Mouse (Mus musculus) stomach, embryonic 15.5 days (tissue): ENCODE data around the gene Zxdc. TPM values are rescaled to one million over a fixed set of nuclear protein-coding genes. Genes with fewer than 3 reads are reported as not detected.
A peak's percentile ranks its signal among the peaks of the same experiment; 100 is the strongest.

ENCODE experiments used
- ATAC-seq: fragments of 200-750 bp; cut with Nextera tagmentation; 2 replicates; pipeline ENCODE4 v1.8.0; 2017; ENCODE audit warnings: low read depth, moderate number of reproducible peaks, moderate TSS enrichment; ENCODE audit not compliant: insufficient read depth, low FRiP score
- H3K27ac ChIP-seq: fragments of 300-500 bp; sonication (generic); 2 replicates; pipeline ENCODE4 v1.5.1; 2015; ENCODE audit warnings: mild to moderate bottlenecking, inconsistent platforms
- H3K27me3 ChIP-seq: fragments of 300-500 bp; sonication (generic); replicated peaks from 2 replicates; pipeline ENCODE4 v1.6.1; 2015; ENCODE audit warnings: inconsistent platforms
- H3K36me3 ChIP-seq: fragments of 300-500 bp; sonication (generic); 2 replicates; pipeline ENCODE4 v1.6.1; 2015; ENCODE audit warnings: inconsistent platforms
- H3K4me1 ChIP-seq: fragments of 300-500 bp; sonication (generic); 2 replicates; pipeline ENCODE4 v1.6.1; 2015; ENCODE audit warnings: inconsistent platforms
- H3K4me2 ChIP-seq: fragments of 300-500 bp; sonication (generic); 2 replicates; pipeline ENCODE4 v1.6.1; 2015; ENCODE audit warnings: mild to moderate bottlenecking, inconsistent platforms
- H3K4me3 ChIP-seq: fragments of 300-500 bp; sonication (generic); replicated peaks from 2 replicates; pipeline ENCODE4 v1.5.1; 2015; ENCODE audit warnings: inconsistent platforms
- H3K9ac ChIP-seq: fragments of 300-500 bp; sonication (generic); 2 replicates; pipeline ENCODE4 v1.6.1; 2015; ENCODE audit warnings: inconsistent platforms
- H3K9me3 ChIP-seq: fragments of 300-500 bp; sonication (generic); 2 replicates; pipeline ENCODE4 v1.6.1; 2016; ENCODE audit warnings: inconsistent platforms
- WGBS: fragments of 180-500 bp; shearing (Covaris S2); methylation state at CpG from one replicate; pipeline ENCODE4 v1.1.7; 2015; 5-methylcytosine and 5-hydroxymethylcytosine counted together
- polyA plus RNA-seq: library from polyadenylated mRNA; unstranded; fragments of >200 nt; fragmentation: Nextera tagmentation; extraction: Ambion mirVana; gene quantifications from 2 replicates; pipeline ENCODE4 v1.2.1, GENCODE M21; 2015

Zxdc gene
- polyA plus RNA-seq, 1 experiment from 2014 or later: 7.7 TPM

GRCm38 (mm10) chr6:90347183-90347582 is 22.1 kb upstream of the Zxdc start:
- WGBS: 61% methylated on average over 4 of the region's 4 CpGs
- Histone ChIP-seq H3K4me2 (no peak overlapping the region), H3K27ac (no peak overlapping the region), H3K27me3 (no peaks in the 10 kb centered on the region), H3K9ac (no peak overlapping the region), H3K4me1 (no peaks in the 10 kb centered on the region), H3K9me3 (no peaks in the 10 kb centered on the region), H3K4me3 (no peak overlapping the region), H3K36me3 (no peaks in the 10 kb centered on the region)
- no peak for ATAC-seq

DNA sequence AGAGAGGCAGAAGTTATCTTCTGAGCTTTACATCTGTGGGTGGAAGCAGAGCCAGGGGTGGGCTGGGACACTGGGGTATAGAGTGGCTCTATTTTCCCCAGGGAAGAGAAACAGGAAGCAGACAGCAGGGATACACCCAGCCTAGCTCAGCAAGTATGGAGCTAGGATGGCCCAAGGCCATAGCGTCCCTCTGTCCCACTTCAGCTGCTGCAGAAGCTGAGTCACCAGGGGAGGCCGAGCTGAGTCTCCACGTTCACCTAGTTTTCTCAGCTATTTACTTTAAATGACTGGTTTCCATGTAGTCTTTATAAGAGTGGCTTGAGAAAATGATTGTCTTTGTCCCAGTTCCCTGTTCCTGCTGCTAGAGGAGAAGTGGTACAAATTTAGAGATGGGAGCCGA is 20.8 kb upstream of the Zxdc start:
- Histone ChIP-seq H3K9me3 (no peaks in the 10 kb centered on the region), H3K9ac (no peak overlapping the region), H3K4me3 (no peak overlapping the region), H3K27ac (no peak overlapping the region), H3K4me2 (no peak overlapping the region), H3K4me1 (no peaks in the 10 kb centered on the region), H3K36me3 (no peaks in the 10 kb centered on the region), H3K27me3 (no peaks in the 10 kb centered on the region)
- 73% methylated on average over 4 of the region's 4 CpGs for WGBS
- ATAC-seq: no peak

DNA sequence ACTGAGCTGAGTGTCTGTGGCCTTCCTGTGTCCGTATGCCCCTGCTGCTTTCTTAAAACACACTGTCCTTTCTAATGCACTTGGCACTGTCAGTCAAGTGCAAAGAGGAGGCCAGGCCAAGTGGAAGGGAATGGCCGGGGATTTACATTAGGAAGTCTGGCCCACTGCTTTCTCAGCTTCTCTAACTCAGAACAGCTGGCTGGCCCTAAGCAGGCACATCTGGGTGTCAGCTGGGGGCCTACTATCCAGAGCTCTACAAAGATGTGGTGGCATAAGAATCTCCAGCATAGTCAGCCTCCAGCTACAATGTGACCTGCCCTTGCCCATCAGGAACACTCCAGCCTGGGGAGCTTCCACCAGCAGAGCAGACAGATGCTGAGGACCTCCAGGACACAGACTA is 19.3 kb upstream of the Zxdc start:
- H3K27ac ChIP-seq: no peak overlapping the region
- no peak overlapping the region for H3K9ac ChIP-seq
- no peak overlapping the region for H3K4me2 ChIP-seq
- WGBS: 61% methylated on average over 2 of the region's 2 CpGs
- ATAC-seq: no peak
- H3K4me1 ChIP-seq: no peaks in the 10 kb centered on the region
- H3K36me3 ChIP-seq: no peaks in the 10 kb centered on the region
- H3K4me3 ChIP-seq: no peak overlapping the region
- H3K9me3 ChIP-seq: no peaks in the 10 kb centered on the region
- no peaks in the 10 kb centered on the region for H3K27me3 ChIP-seq

DNA sequence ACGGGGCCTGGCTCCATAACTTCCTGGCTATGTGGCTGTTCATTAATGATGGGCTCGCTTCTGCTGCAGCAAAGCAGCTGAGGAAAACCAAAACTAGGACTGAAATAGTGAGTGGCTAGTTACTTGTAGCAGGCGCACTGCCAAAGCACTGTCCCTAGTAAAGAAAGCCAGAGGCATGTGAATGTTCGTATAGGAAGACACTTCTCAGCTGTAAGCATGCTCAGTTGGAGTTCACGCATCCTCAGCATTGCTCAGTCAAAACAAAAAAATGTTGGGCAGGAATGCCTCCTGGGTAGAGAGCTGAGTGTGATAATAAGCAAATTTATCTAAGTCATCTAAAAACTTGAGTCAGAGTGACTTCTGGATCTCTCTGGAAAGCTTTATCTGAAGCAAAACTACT is 11.2 kb upstream of the Zxdc start:
- peak overlapping the region; percentile 0; the same call in 1 of the 2 replicates for H3K27ac ChIP-seq
- ATAC-seq: no peak
- H3K4me3 ChIP-seq: no peak overlapping the region
- no peaks in the 10 kb centered on the region for H3K36me3 ChIP-seq
- no peak overlapping the region for H3K4me2 ChIP-seq
- H3K4me1 ChIP-seq: peaks cover 16% of the 10 kb centered on the region; the same call in 1 of the 2 replicates
- no peak overlapping the region for H3K9ac ChIP-seq
- WGBS: 51% methylated on average over 5 of the region's 5 CpGs
- no peaks in the 10 kb centered on the region for H3K27me3 ChIP-seq
- no peaks in the 10 kb centered on the region for H3K9me3 ChIP-seq

GRCm38 (mm10) chr6:90359445-90359844 is 9.8 kb upstream of the Zxdc start:
- Histone ChIP-seq H3K27me3 (no peaks in the 10 kb centered on the region), H3K36me3 (no peaks in the 10 kb centered on the region), H3K4me1 (peaks cover 16% of the 10 kb centered on the region; the same call in 1 of the 2 replicates), H3K27ac (peak overlapping the region; percentile 61; the same call in 1 of the 2 replicates), H3K9me3 (no peaks in the 10 kb centered on the region), H3K4me3 (no peak overlapping the region), H3K4me2 (no peak overlapping the region), H3K9ac (no peak overlapping the region)
- no peak for ATAC-seq
- 62% methylated on average over 2 of the region's 2 CpGs for WGBS

- ATAC-seq: peak; percentile 66
- WGBS: 34% methylated on average over 7 of the region's 7 CpGs
- H3K27me3 ChIP-seq: no peaks in the 10 kb centered on the region
- H3K4me2 ChIP-seq: no peak overlapping the region
- H3K9ac ChIP-seq: no peak overlapping the region
- H3K4me3 ChIP-seq: no peak overlapping the region
- H3K36me3 ChIP-seq: no peaks in the 10 kb centered on the region
- H3K9me3 ChIP-seq: no peaks in the 10 kb centered on the region
- H3K4me1 ChIP-seq: peaks cover 16% of the 10 kb centered on the region; the same call in 1 of the 2 replicates
- H3K27ac ChIP-seq: peak overlapping the region; percentile 61
Measured at GRCm38 (mm10) chr6:90360024-90360781, 9.1 kb upstream of the Zxdc start.

DNA sequence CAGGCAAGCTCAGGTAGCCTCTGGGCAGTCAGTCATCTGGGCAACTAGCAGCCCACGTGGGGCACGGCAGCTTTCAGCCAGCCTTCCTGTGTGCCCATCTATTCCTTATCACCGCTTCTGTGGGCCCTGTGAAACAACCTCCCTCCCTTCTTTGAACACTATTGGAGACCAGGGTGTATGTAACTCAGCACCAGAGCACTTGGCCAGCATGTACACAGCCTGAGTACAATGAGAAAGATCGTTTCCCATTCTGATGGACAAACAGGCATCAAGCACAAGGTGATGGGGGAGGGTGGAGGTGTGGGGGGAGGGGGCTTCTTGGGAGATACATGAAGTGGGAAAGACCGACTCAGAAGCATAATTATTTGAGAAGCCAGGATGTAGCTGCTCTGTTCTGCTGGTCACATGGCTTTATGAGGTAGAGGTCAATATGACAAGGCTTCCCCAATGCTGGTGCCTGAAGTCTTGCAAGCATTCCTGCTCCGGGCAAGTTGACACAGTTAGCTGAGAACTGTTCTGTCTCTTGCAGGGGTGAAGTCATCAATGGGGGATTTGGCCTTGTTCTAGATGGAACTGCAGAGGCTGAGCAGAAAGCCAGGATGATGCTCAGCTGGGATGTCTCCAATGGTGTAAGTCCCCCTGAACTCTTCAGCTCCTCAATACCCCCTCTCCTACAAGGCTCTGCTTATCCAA is 8.2 kb upstream of the Zxdc start:
- WGBS: 75% methylated on average over 6 of the region's 6 CpGs
- Histone ChIP-seq H3K4me1 (peaks cover 16% of the 10 kb centered on the region; the same call in 1 of the 2 replicates), H3K9me3 (no peaks in the 10 kb centered on the region), H3K4me2 (no peak overlapping the region), H3K27me3 (no peaks in the 10 kb centered on the region), H3K36me3 (no peaks in the 10 kb centered on the region), H3K9ac (no peak overlapping the region), H3K4me3 (no peak overlapping the region), H3K27ac (peak overlapping the region; percentile 61)
- no peak for ATAC-seq

DNA sequence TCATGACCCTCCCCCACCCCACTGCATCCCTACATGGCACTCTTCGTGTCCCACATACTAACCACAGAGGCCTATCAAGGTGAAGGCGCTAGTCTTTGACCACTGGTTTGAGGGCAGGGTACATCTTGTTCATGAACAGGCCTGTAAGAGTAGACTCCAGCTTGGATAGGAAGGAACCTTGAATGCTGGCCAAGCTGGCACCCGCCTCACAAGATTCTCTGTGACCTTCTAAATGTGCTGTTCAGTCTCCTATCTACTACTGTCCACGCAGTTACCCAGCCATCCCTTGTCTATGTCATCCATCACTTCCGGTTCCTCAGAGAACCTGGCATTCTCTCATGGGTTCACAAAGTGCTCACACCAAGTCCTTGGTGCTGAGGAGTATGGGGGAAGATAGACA is 6.0 kb upstream of the Zxdc start:
- ATAC-seq: no peak
- Histone ChIP-seq H3K36me3 (no peaks in the 10 kb centered on the region), H3K9me3 (no peaks in the 10 kb centered on the region), H3K4me3 (no peak overlapping the region), H3K27ac (no peak overlapping the region), H3K27me3 (no peaks in the 10 kb centered on the region), H3K4me1 (peaks cover 14% of the 10 kb centered on the region; the same call in 1 of the 2 replicates), H3K4me2 (no peak overlapping the region), H3K9ac (no peak overlapping the region)
- 83% methylated on average over 5 of the region's 5 CpGs for WGBS

- Histone ChIP-seq H3K4me3 (peak overlapping the region; percentile 97), H3K4me2 (peak overlapping the region; percentile 96), H3K27me3 (no peaks in the 10 kb centered on the region), H3K4me1 (peaks cover 14% of the 10 kb centered on the region), H3K27ac (peak overlapping the region; percentile 89), H3K9ac (peak overlapping the region; percentile 82), H3K9me3 (no peaks in the 10 kb centered on the region), H3K36me3 (peaks cover 8% of the 10 kb centered on the region)
- under 1% methylated on average over 81 of the region's 98 CpGs for WGBS
- peak; percentile 63 for ATAC-seq
Measured at GRCm38 (mm10) chr6:90369725-90370553, 647 bp downstream of the Zxdc start.

- no peaks in the 10 kb centered on the region for H3K9me3 ChIP-seq
- H3K9ac ChIP-seq: no peak overlapping the region
- H3K4me2 ChIP-seq: no peak overlapping the region
- ATAC-seq: peak; percentile 34; the same call in 1 of the 2 replicates
- H3K4me1 ChIP-seq: peaks cover 11% of the 10 kb centered on the region
- no peaks in the 10 kb centered on the region for H3K27me3 ChIP-seq
- peaks cover 36% of the 10 kb centered on the region for H3K36me3 ChIP-seq
- WGBS: 75% methylated on average over 4 of the region's 4 CpGs
- no peak overlapping the region for H3K27ac ChIP-seq
- no peak overlapping the region for H3K4me3 ChIP-seq
Measured at GRCm38 (mm10) chr6:90374647-90375046, 5.4 kb downstream of the Zxdc start.

GRCm38 (mm10) chr6:90377708-90378107 is 8.4 kb downstream of the Zxdc start:
- no peak overlapping the region for H3K4me3 ChIP-seq
- no peaks in the 10 kb centered on the region for H3K4me1 ChIP-seq
- H3K9me3 ChIP-seq: no peaks in the 10 kb centered on the region
- peaks cover 64% of the 10 kb centered on the region for H3K36me3 ChIP-seq
- no peak overlapping the region for H3K9ac ChIP-seq
- no peak overlapping the region for H3K4me2 ChIP-seq
- ATAC-seq: no peak
- 93% methylated on average over 2 of the region's 2 CpGs for WGBS
- no peak overlapping the region for H3K27ac ChIP-seq
- H3K27me3 ChIP-seq: no peaks in the 10 kb centered on the region
